Mouse (Mus musculus) kidney, adult 8-10 months (tissue): ENCODE data around the gene Srsf5.
A peak's percentile ranks its signal among the peaks of the same experiment; 100 is the strongest.
"Not testable (repeated sequence)": the region's sequence is repeated elsewhere in the genome, so short reads cannot be mapped to it uniquely, and the experiment has no call there.

Experiments
- DNase-seq, 2 experiments: peaks; one replicate each; pipeline ENCODE4 v3.0.0; 2022

Srsf5 gene

GRCm38 (mm10) chr12:80949603-80950002 is 4.3 kb downstream of the Srsf5 start:
- DNase-seq = not testable (repeated sequence)

- DNase-seq = no peak
Observed at GRCm38 (mm10) chr12:80951640-80952219, 6.4 kb downstream of the Srsf5 start.

GRCm38 (mm10) chr12:80952526-80952925 is 7.2 kb downstream of the Srsf5 start:
- no peak for DNase-seq

- DNase-seq = peak in 1 of 2 experiments; percentile 1
Observed at GRCm38 (mm10) chr12:80956039-80956438, 10.7 kb downstream of the Srsf5 start.

- no peak for DNase-seq
Observed at GRCm38 (mm10) chr12:80957961-80958360, 12.7 kb downstream of the Srsf5 start.

- DNase-seq = no peak
Observed at GRCm38 (mm10) chr12:80962566-80962965, 17.3 kb downstream of the Srsf5 start.

GRCm38 (mm10) chr12:80966059-80966838 is 20.9 kb downstream of the Srsf5 start:
- DNase-seq = peak; percentile 47 to 49

GRCm38 (mm10) chr12:80967918-80968317 is 22.6 kb downstream of the Srsf5 start:
- no peak for DNase-seq

- DNase-seq = no peak
Observed at GRCm38 (mm10) chr12:80968605-80969004, 23.3 kb downstream of the Srsf5 start, which contains the start of gene Slc10a1. Gene Slc10a1, minus strand, starts transcription at chr12:80968705.

GRCm38 (mm10) chr12:80970181-80970705 is 24.9 kb downstream of the Srsf5 start:
- DNase-seq = no peak

- no peak for DNase-seq
Observed at GRCm38 (mm10) chr12:80971756-80972155, 26.5 kb downstream of the Srsf5 start.

GRCm38 (mm10) chr12:80975939-80976671 is 30.8 kb downstream of the Srsf5 start:
- no peak for DNase-seq

- peak; percentile 24 to 72 for DNase-seq
Observed at GRCm38 (mm10) chr12:80982326-80982725, 37.0 kb downstream of the Srsf5 start.

GRCm38 (mm10) chr12:80983695-80984094 is 38.4 kb downstream of the Srsf5 start:
- DNase-seq = no peak

- no peak for DNase-seq
Observed at GRCm38 (mm10) chr12:80986628-80987027, 41.3 kb downstream of the Srsf5 start.

- no peak for DNase-seq
Observed at GRCm38 (mm10) chr12:80988286-80988685, 43.0 kb downstream of the Srsf5 start.

- no peak for DNase-seq
Observed at GRCm38 (mm10) chr12:80990901-80991445, 45.7 kb downstream of the Srsf5 start.

GRCm38 (mm10) chr12:80991806-80992205 is 46.5 kb downstream of the Srsf5 start:
- DNase-seq = no peak

GRCm38 (mm10) chr12:80992540-80993122 is 47.3 kb downstream of the Srsf5 start:
- DNase-seq = no peak

- DNase-seq = no peak
Observed at GRCm38 (mm10) chr12:80993773-80994172, 48.5 kb downstream of the Srsf5 start.

- no peak for DNase-seq
Observed at GRCm38 (mm10) chr12:80995326-80995725, 50.0 kb downstream of the Srsf5 start.

GRCm38 (mm10) chr12:80997652-80998051 is 52.3 kb downstream of the Srsf5 start:
- no peak for DNase-seq
